Mouse (Mus musculus) heart, embryonic 11.5 days (tissue): Measurements from ENCODE around the gene Snap25. TPM values are rescaled to one million over a fixed set of nuclear protein-coding genes. Genes with fewer than 3 reads are reported as not detected.

Experiments used
- ATAC-seq: fragments of 200-750 bp; cut with Nextera tagmentation; replicated peaks from 2 replicates; pipeline ENCODE4 v1.8.0; 2017; ENCODE audit warnings: moderate library complexity; ENCODE audit not compliant: insufficient number of reproducible peaks, low FRiP score, low TSS enrichment
- H3K27ac ChIP-seq: fragments of 300-500 bp; sonication (generic); 2 replicates; pipeline ENCODE4 v1.5.1; 2014; ENCODE audit warnings: mild to moderate bottlenecking, low read depth, low read length
- H3K27me3 ChIP-seq: fragments of 300-500 bp; sonication (generic); 2 replicates; pipeline ENCODE4 v1.6.1; 2014; ENCODE audit warnings: mild to moderate bottlenecking, low read length, mixed read lengths; ENCODE audit not compliant: control insufficient read depth, insufficient read depth
- H3K36me3 ChIP-seq: fragments of 300-500 bp; sonication (generic); 2 replicates; pipeline ENCODE4 v1.6.1; 2014; ENCODE audit warnings: mild to moderate bottlenecking, low read length, moderate library complexity, mixed read lengths; ENCODE audit not compliant: control insufficient read depth, insufficient read depth
- H3K4me1 ChIP-seq: fragments of 300-500 bp; sonication (generic); 2 replicates; pipeline ENCODE4 v1.6.1; 2014; ENCODE audit warnings: low read length; ENCODE audit not compliant: control insufficient read depth, insufficient read depth
- H3K4me2 ChIP-seq: fragments of 300-500 bp; sonication (generic); 2 replicates; pipeline ENCODE4 v1.6.1; 2014; ENCODE audit warnings: mild to moderate bottlenecking, moderate library complexity
- H3K4me3 ChIP-seq: fragments of 300-500 bp; sonication (generic); 2 replicates; pipeline ENCODE4 v1.5.1; 2014; ENCODE audit warnings: low read depth, low read length
- H3K9ac ChIP-seq: fragments of 300-500 bp; sonication (generic); 2 replicates; pipeline ENCODE4 v1.6.1; 2014; ENCODE audit warnings: mild to moderate bottlenecking, low read depth, low read length, moderate library complexity
- H3K9me3 ChIP-seq: fragments of 300-500 bp; sonication (generic); replicated peaks from 2 replicates; pipeline ENCODE4 v1.6.1; 2016; ENCODE audit warnings: low read length; ENCODE audit not compliant: control insufficient read depth
- WGBS: fragments of 180-500 bp; shearing (Covaris S2); extraction: QIAGEN DNeasy Blood & Tissue Kit; methylation state at CpG from one replicate; pipeline ENCODE4 v1.1.7; 2014; ENCODE audit not compliant: insufficient replicate concordance; 5-methylcytosine and 5-hydroxymethylcytosine counted together
- polyA plus RNA-seq: library from polyadenylated mRNA; unstranded; fragments of >200 nt; fragmentation: Nextera tagmentation; extraction: Ambion mirVana; gene quantifications from 2 replicates; pipeline ENCODE4 v1.2.1, GENCODE M21; 2014

The Snap25 gene
- polyA plus RNA-seq, 1 experiment from 2014 or later = 10.7 TPM

GRCm38 (mm10) chr2:136784310-136784709 is 71.1 kb downstream of the Snap25 start:
- 82% methylated on average over 4 of the region's 4 CpGs for WGBS
- ATAC-seq = no peak

GRCm38 (mm10) chr2:136788379-136788778 is 75.1 kb downstream of the Snap25 start:
- Histone ChIP-seq H3K4me1 (no peaks in the 10 kb centered on the region), H3K4me3 (no peak overlapping the region), H3K27ac (no peak overlapping the region), H3K9ac (no peak overlapping the region), H3K4me2 (no peak overlapping the region), H3K36me3 (no peaks in the 10 kb centered on the region), H3K27me3 (no peaks in the 10 kb centered on the region), H3K9me3 (no peaks in the 10 kb centered on the region)
- 58% methylated on average over 4 of the region's 4 CpGs for WGBS
- ATAC-seq = no peak

More at GRCm38 (mm10) chr2:136784310-136784709, 71.1 kb downstream of the Snap25 start:
- Histone ChIP-seq H3K9ac (no peak overlapping the region), H3K4me3 (no peak overlapping the region), H3K27ac (no peak overlapping the region), H3K36me3 (no peaks in the 10 kb centered on the region), H3K4me1 (no peaks in the 10 kb centered on the region), H3K9me3 (no peaks in the 10 kb centered on the region), H3K27me3 (no peaks in the 10 kb centered on the region), H3K4me2 (no peak overlapping the region)

GRCm38 (mm10) chr2:136796518-136796917 is 83.3 kb downstream of the Snap25 start:
- WGBS = 59% methylated on average over 1 of the region's 1 CpGs
- H3K27ac ChIP-seq = no peak overlapping the region
- no peak for ATAC-seq
- no peak overlapping the region for H3K9ac ChIP-seq
- no peaks in the 10 kb centered on the region for H3K9me3 ChIP-seq
- H3K27me3 ChIP-seq = no peaks in the 10 kb centered on the region
- H3K4me1 ChIP-seq = no peaks in the 10 kb centered on the region
- no peaks in the 10 kb centered on the region for H3K36me3 ChIP-seq
- H3K4me2 ChIP-seq = no peak overlapping the region
- H3K4me3 ChIP-seq = no peak overlapping the region

GRCm38 (mm10) chr2:136798887-136799430 is 85.7 kb downstream of the Snap25 start:
- Histone ChIP-seq H3K9ac (no peak overlapping the region), H3K27me3 (no peaks in the 10 kb centered on the region), H3K27ac (no peak overlapping the region), H3K9me3 (no peaks in the 10 kb centered on the region), H3K4me1 (no peaks in the 10 kb centered on the region), H3K4me3 (no peak overlapping the region), H3K4me2 (no peak overlapping the region), H3K36me3 (no peaks in the 10 kb centered on the region)
- no peak for ATAC-seq
- WGBS = 73% methylated on average over 2 of the region's 2 CpGs

- H3K9ac ChIP-seq = no peak overlapping the region
- H3K4me1 ChIP-seq = no peaks in the 10 kb centered on the region
- H3K36me3 ChIP-seq = no peaks in the 10 kb centered on the region
- no peak for ATAC-seq
- no peaks in the 10 kb centered on the region for H3K27me3 ChIP-seq
- H3K27ac ChIP-seq = no peak overlapping the region
- no peaks in the 10 kb centered on the region for H3K9me3 ChIP-seq
- no peak overlapping the region for H3K4me2 ChIP-seq
- no peak overlapping the region for H3K4me3 ChIP-seq
Measured at GRCm38 (mm10) chr2:136801102-136801501, 87.8 kb downstream of the Snap25 start.

GRCm38 (mm10) chr2:136802076-136802475 is 88.8 kb downstream of the Snap25 start:
- WGBS = 41% methylated on average over 3 of the region's 3 CpGs
- ATAC-seq = no peak
- Histone ChIP-seq H3K4me2 (no peak overlapping the region), H3K9me3 (no peaks in the 10 kb centered on the region), H3K9ac (no peak overlapping the region), H3K27ac (no peak overlapping the region), H3K4me1 (no peaks in the 10 kb centered on the region), H3K27me3 (no peaks in the 10 kb centered on the region), H3K36me3 (no peaks in the 10 kb centered on the region), H3K4me3 (no peak overlapping the region)

GRCm38 (mm10) chr2:136803142-136803541 is 89.9 kb downstream of the Snap25 start:
- H3K9ac ChIP-seq = no peak overlapping the region
- H3K9me3 ChIP-seq = no peaks in the 10 kb centered on the region
- ATAC-seq = no peak
- no peaks in the 10 kb centered on the region for H3K27me3 ChIP-seq
- H3K36me3 ChIP-seq = no peaks in the 10 kb centered on the region
- WGBS = 70% methylated on average over 7 of the region's 7 CpGs
- no peaks in the 10 kb centered on the region for H3K4me1 ChIP-seq
- H3K4me3 ChIP-seq = no peak overlapping the region
- no peak overlapping the region for H3K4me2 ChIP-seq
- H3K27ac ChIP-seq = no peak overlapping the region

GRCm38 (mm10) chr2:136807992-136808726 is 94.9 kb downstream of the Snap25 start:
- Histone ChIP-seq H3K4me2 (no peak overlapping the region), H3K4me1 (no peaks in the 10 kb centered on the region), H3K27me3 (no peaks in the 10 kb centered on the region), H3K4me3 (no peak overlapping the region), H3K36me3 (no peaks in the 10 kb centered on the region), H3K9ac (no peak overlapping the region), H3K9me3 (no peaks in the 10 kb centered on the region), H3K27ac (no peak overlapping the region)
- no peak for ATAC-seq
- 75% methylated on average over 8 of the region's 8 CpGs for WGBS

- no peak overlapping the region for H3K9ac ChIP-seq
- H3K27me3 ChIP-seq = no peaks in the 10 kb centered on the region
- no peaks in the 10 kb centered on the region for H3K36me3 ChIP-seq
- no peak overlapping the region for H3K4me3 ChIP-seq
- H3K4me1 ChIP-seq = no peaks in the 10 kb centered on the region
- no peak overlapping the region for H3K27ac ChIP-seq
- H3K9me3 ChIP-seq = no peaks in the 10 kb centered on the region
- 89% methylated on average over 1 of the region's 1 CpGs for WGBS
- ATAC-seq = no peak
- H3K4me2 ChIP-seq = no peak overlapping the region
Measured at GRCm38 (mm10) chr2:136811331-136811730, 98.1 kb downstream of the Snap25 start.
